In the genomic region with DNA sequence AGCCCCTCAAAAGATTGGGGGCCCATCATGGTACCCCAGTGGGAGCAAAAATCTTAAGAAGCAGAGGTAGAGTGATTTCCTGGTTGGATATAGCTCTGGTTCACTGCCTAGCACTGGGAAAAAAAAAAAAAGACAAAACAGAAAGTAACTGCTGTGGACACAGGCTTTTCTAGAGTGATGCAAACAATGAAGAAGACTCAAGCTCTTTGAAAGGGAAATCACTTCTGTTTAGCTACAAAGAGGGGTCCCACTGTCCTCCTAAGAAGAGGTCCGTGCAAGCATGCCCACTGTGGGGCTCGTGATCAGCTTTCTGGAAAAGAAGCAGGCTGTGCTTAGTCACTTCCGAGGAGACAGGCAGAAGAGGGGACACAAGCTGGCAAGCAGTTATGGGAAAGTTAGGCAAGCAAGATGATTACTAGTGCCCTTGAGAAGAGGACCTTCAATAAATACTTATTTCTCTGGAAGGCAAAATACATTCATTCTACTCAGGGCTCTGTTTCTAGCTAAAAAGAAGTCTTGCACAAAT, we compare ENCODE assay signal across 9 mouse cellular contexts.
"Had no signal": no experiment of that assay in that cellular context is flagged by ENCODE, and none has a peak within 500 bp of the region (broad histone marks: within the 10 kb centered on the region; RNA-seq: fewer than 3 reads in every experiment).

No protein-coding gene starts in this region.

- DNase-seq: kidney, postnatal 25 days; layer of hippocampus, adult 9-11 months; layer of hippocampus, postnatal 36 days; lung, embryonic 14.5 days; lung, postnatal 10 days; lung, postnatal 4 days; right cerebral cortex, postnatal 14 days; thymus, adult 2 months; thymus, postnatal 25 days had no signal
